Mouse (Mus musculus) embryonic facial prominence, embryonic 10.5 days (tissue): ENCODE measurements at regions not wholly inside any gene's neighbourhood (a gene's known extent, or its start where the extent isn't known, plus 50 kb on each side); places are given as distances from the start of the nearest gene placed in this dataset.

Experiments
- DNase-seq: peaks from one replicate; pipeline ENCODE4 v3.0.0-alpha.2; 2017; ENCODE audit warnings: low spot score
- H3K27ac ChIP-seq: fragments of 300-500 bp; sonication (generic); replicated peaks from 2 replicates; pipeline ENCODE4 v1.5.1; 2016; ENCODE audit warnings: mild to moderate bottlenecking
- H3K27me3 ChIP-seq: fragments of 300-500 bp; sonication (generic); replicated peaks from 2 replicates; pipeline ENCODE4 v1.6.1; 2016; ENCODE audit warnings: low read depth, mild to moderate bottlenecking; ENCODE audit not compliant: poor library complexity, severe bottlenecking
- H3K36me3 ChIP-seq: fragments of 300-500 bp; sonication (generic); replicated peaks from 2 replicates; pipeline ENCODE4 v1.6.1; 2016; ENCODE audit warnings: mild to moderate bottlenecking, moderate library complexity
- H3K4me1 ChIP-seq: fragments of 300-500 bp; sonication (generic); 2 replicates; pipeline ENCODE4 v1.6.1; 2016
- H3K4me3 ChIP-seq: fragments of 300-500 bp; sonication (generic); 2 replicates; pipeline ENCODE4 v1.5.1; 2016; ENCODE audit warnings: mild to moderate bottlenecking, moderate library complexity
- H3K9me3 ChIP-seq: fragments of 300-500 bp; sonication (generic); 2 replicates; pipeline ENCODE4 v1.6.1; 2016; ENCODE audit warnings: mild to moderate bottlenecking
- WGBS: fragments of 180-500 bp; shearing (Covaris S2); methylation state at CpG from one replicate; pipeline ENCODE4 v1.1.7; 2016; 5-methylcytosine and 5-hydroxymethylcytosine counted together

- Histone ChIP-seq H3K9me3 (no peaks in the 10 kb centered on the region), H3K27me3 (no peaks in the 10 kb centered on the region), H3K4me3 (no peak overlapping the region), H3K4me1 (peaks cover 18% of the 10 kb centered on the region), H3K36me3 (no peaks in the 10 kb centered on the region), H3K27ac (no peak overlapping the region)
- 74% methylated on average over 6 of the region's 6 CpGs for WGBS
- no peak for DNase-seq
These were observed 68.6 kb downstream of the Dad1 start for GRCm38 (mm10) chr14:54185265-54185830.

DNA sequence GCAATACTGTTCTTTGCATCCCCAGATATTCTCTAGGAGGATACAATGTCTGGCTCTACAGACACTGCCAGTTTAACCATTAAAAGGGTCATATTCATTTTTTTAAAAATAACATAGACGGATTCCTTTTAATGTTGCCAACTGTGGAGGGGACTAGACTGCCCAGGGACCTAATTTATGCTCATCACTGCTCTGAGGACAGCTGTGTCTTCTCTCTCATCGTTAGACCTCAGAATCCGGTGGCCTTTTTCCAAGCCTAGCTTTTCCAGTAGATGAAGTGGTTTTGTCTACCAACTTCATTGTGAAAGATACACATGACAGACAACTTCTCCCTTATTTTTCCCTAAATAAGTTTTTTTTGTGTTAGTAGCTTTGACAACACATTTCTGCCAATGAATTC, 70.0 kb downstream of the Dad1 start:
- Histone ChIP-seq H3K4me1 (peaks cover 16% of the 10 kb centered on the region), H3K4me3 (no peak overlapping the region), H3K36me3 (no peaks in the 10 kb centered on the region), H3K9me3 (no peaks in the 10 kb centered on the region), H3K27ac (no peak overlapping the region), H3K27me3 (no peaks in the 10 kb centered on the region)
- no peak for DNase-seq
- 87% methylated on average over 3 of the region's 3 CpGs for WGBS

DNA sequence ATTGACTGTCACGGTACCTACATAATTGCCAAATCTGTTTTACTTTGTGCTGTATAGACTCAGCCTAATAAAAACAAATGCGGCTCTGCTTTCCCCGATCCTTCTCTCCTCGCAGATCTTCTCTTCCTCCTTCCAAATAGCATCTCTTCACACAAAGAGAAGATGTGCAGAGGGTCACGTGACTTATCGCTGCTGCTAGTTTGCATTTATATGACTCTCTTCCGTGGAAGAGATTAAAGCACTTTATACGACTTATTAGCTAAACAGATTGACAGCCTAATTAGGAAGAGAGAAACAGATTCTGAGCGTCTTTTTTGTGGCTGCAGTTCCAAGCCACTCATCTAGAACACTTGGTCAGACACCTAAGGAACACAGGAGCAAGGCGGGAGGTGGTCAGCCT, 71.1 kb downstream of the Dad1 start:
- no peaks in the 10 kb centered on the region for H3K36me3 ChIP-seq
- peaks cover 16% of the 10 kb centered on the region for H3K4me1 ChIP-seq
- 79% methylated on average over 10 of the region's 10 CpGs for WGBS
- no peak overlapping the region for H3K27ac ChIP-seq
- H3K9me3 ChIP-seq, result no peaks in the 10 kb centered on the region
- no peak overlapping the region for H3K4me3 ChIP-seq
- no peak for DNase-seq
- no peaks in the 10 kb centered on the region for H3K27me3 ChIP-seq

DNA sequence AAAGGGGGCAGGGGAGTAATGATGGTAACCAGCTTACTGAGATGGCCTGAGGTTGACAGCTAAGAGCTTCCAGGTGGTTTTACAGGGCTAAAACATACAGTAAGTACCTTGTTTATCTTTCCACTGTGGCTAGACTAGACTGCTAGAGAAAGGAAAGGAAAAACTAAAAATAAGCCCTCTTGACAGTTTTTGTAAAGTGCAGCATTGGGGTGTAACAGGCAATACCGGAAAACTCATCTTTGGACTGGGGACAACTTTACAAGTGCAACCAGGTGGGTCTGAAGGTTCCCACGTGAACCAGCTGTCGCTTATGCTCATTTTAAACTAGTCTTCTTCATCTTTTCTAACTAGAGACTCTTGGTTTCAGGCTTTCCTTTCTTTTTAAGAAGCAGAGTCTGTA, 72.6 kb downstream of the Dad1 start:
- Histone ChIP-seq H3K4me3 (no peak overlapping the region), H3K9me3 (no peaks in the 10 kb centered on the region), H3K27ac (no peak overlapping the region), H3K4me1 (peaks cover 6% of the 10 kb centered on the region; the same call in 1 of the 2 replicates), H3K36me3 (no peaks in the 10 kb centered on the region), H3K27me3 (no peaks in the 10 kb centered on the region)
- no peak for DNase-seq
- WGBS, result 89% methylated on average over 3 of the region's 3 CpGs

DNA sequence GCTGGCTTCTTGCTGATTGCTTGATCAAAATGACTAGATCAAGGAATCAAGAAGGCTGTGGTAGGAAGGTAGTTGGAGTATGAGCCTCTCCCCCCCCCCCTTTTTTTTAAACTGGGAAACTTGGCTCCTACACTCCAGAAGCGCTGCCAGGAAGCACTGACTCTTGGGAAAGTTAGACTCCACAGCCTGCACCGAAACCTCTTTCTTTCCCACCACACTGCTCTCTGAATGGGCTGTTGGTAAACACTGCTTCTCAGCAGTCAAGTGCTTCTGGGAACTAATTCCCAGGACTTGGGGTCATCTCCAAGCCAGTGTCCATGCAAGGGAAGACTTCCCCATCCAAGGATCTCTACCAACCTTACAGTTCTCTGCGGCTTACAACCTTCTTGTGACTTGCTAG, 73.2 kb downstream of the Dad1 start:
- DNase-seq, result no peak
- 91% methylated on average over 3 of the region's 3 CpGs for WGBS
- H3K27me3 ChIP-seq, result no peaks in the 10 kb centered on the region
- H3K4me1 ChIP-seq, result 0 out of 2 replicates have a peak, but pooled peaks cover 1% of the 10 kb centered on the region
- no peak overlapping the region for H3K27ac ChIP-seq
- no peak overlapping the region for H3K4me3 ChIP-seq
- no peaks in the 10 kb centered on the region for H3K36me3 ChIP-seq
- no peaks in the 10 kb centered on the region for H3K9me3 ChIP-seq

- Histone ChIP-seq H3K36me3 (no peaks in the 10 kb centered on the region), H3K27me3 (no peaks in the 10 kb centered on the region), H3K9me3 (no peaks in the 10 kb centered on the region), H3K4me1 (no peaks in the 10 kb centered on the region), H3K4me3 (no peak overlapping the region), H3K27ac (no peak overlapping the region)
- DNase-seq, result no peak
- WGBS, result 79% methylated on average over 3 of the region's 3 CpGs
These were observed 73.6 kb downstream of the Dad1 start for GRCm38 (mm10) chr14:54180271-54180670.

GRCm38 (mm10) chr14:54178856-54179255, 75.0 kb downstream of the Dad1 start:
- no peaks in the 10 kb centered on the region for H3K27me3 ChIP-seq
- H3K27ac ChIP-seq, result no peak overlapping the region
- WGBS, result 90% methylated on average over 3 of the region's 3 CpGs
- H3K9me3 ChIP-seq, result no peaks in the 10 kb centered on the region
- no peak overlapping the region for H3K4me3 ChIP-seq
- no peaks in the 10 kb centered on the region for H3K4me1 ChIP-seq
- no peak for DNase-seq
- H3K36me3 ChIP-seq, result no peaks in the 10 kb centered on the region

GRCm38 (mm10) chr14:54176469-54176868, 77.4 kb downstream of the Dad1 start:
- Histone ChIP-seq H3K27me3 (no peaks in the 10 kb centered on the region), H3K27ac (no peak overlapping the region), H3K36me3 (no peaks in the 10 kb centered on the region), H3K4me1 (no peaks in the 10 kb centered on the region), H3K4me3 (no peak overlapping the region), H3K9me3 (no peaks in the 10 kb centered on the region)
- no peak for DNase-seq
- 79% methylated on average over 14 of the region's 14 CpGs for WGBS

GRCm38 (mm10) chr14:54175476-54175875, 78.4 kb downstream of the Dad1 start:
- H3K27me3 ChIP-seq, result no peaks in the 10 kb centered on the region
- no peaks in the 10 kb centered on the region for H3K4me1 ChIP-seq
- WGBS, result 75% methylated on average over 5 of the region's 5 CpGs
- H3K9me3 ChIP-seq, result no peaks in the 10 kb centered on the region
- H3K27ac ChIP-seq, result no peak overlapping the region
- no peaks in the 10 kb centered on the region for H3K36me3 ChIP-seq
- H3K4me3 ChIP-seq, result no peak overlapping the region
- DNase-seq, result no peak

GRCm38 (mm10) chr14:54173316-54173715, 80.6 kb downstream of the Dad1 start:
- Histone ChIP-seq H3K36me3 (no peaks in the 10 kb centered on the region), H3K9me3 (no peaks in the 10 kb centered on the region), H3K4me3 (no peak overlapping the region), H3K4me1 (no peaks in the 10 kb centered on the region), H3K27ac (no peak overlapping the region), H3K27me3 (no peaks in the 10 kb centered on the region)
- no peak for DNase-seq
- 84% methylated on average over 5 of the region's 5 CpGs for WGBS

DNA sequence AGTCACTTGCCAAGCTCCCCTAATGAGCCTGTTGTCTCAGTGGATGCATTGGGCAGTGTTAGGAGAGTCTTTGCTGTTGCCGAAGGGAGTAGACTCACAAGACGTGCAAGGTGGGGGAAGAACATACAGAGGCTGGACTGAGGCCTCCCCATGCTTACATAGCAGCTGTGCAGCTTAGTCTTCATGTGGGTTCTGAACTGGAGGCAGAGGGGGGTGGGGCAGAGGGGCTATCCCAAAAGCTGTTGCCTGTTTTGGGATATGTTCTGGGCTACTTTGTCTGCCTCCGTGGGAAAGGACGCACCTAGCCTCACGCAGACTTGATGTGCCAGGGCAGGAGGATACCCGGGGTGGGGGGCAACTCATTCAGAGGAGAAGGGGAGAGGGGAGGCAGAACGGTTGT, 84.7 kb downstream of the Dad1 start:
- no peak for DNase-seq
- Histone ChIP-seq H3K27me3 (no peaks in the 10 kb centered on the region), H3K27ac (no peak overlapping the region), H3K4me1 (peaks cover 13% of the 10 kb centered on the region), H3K9me3 (no peaks in the 10 kb centered on the region), H3K36me3 (no peaks in the 10 kb centered on the region), H3K4me3 (no peak overlapping the region)
- WGBS, result 90% methylated on average over 7 of the region's 7 CpGs

DNA sequence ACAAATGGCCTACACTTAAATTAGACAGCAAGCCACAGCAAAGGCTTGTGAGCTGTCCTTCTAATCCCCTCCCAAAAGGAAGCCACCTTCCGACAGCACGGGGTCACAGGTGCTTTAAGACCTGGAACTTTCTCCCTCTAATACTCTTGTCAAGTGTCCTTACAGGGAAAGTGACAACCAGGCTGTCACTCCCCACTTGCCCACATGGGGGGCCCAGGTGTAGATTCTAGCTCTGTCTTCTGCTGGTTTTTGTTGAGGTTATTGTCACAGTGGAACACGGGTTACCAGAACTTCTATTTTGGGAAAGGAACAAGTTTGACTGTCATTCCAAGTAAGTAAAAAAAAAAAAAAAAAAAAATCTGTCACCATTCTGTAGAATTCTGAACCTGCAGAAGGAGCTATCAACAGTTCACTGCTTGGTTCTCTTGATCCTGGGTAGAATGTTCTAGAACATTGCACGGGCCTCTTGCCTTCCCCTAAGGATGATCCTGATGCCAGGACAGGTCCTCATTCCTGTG, 85.4 kb downstream of the Dad1 start:
- Histone ChIP-seq H3K27ac (no peak overlapping the region), H3K36me3 (no peaks in the 10 kb centered on the region), H3K4me1 (peaks cover 13% of the 10 kb centered on the region), H3K4me3 (no peak overlapping the region), H3K27me3 (no peaks in the 10 kb centered on the region), H3K9me3 (no peaks in the 10 kb centered on the region)
- no peak for DNase-seq
- 80% methylated on average over 4 of the region's 4 CpGs for WGBS

DNA sequence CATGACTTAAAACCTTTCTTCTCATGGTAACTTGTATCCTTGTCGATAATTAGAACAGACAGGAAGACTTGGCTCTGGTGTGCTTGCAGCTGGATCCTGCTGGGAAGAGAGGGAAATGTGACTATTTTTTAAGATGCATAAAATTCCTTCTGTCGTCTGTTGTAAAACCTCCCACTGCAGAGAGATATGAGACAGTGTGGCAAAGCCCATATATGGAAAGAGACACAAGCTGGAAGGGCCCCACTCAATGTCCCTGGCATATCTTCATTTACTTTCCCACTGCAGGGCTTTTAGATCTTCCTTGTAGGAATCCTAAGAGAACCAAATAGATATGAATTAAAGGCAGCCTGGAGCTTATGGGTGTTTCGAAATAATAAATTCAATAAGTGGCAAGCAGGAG, 87.8 kb downstream of the Dad1 start:
- Histone ChIP-seq H3K36me3 (no peaks in the 10 kb centered on the region), H3K27ac (no peak overlapping the region), H3K4me3 (no peak overlapping the region), H3K27me3 (no peaks in the 10 kb centered on the region), H3K9me3 (no peaks in the 10 kb centered on the region), H3K4me1 (peaks cover 13% of the 10 kb centered on the region)
- 68% methylated on average over 3 of the region's 3 CpGs for WGBS
- DNase-seq, result no peak
